Mouse (Mus musculus): Measurements from ENCODE around the gene Tmem185a. TPM values are rescaled to one million over a fixed set of nuclear protein-coding genes. Genes with fewer than 3 reads are reported as not detected.
"Not testable (repeated sequence)": the region's sequence is repeated elsewhere in the genome, so short reads cannot be mapped to it uniquely, and the experiment has no call there.

Gene Tmem185a
- total RNA-seq (2021), result 10 to 100 TPM; 52.1 to 52.9 TPM
- long read RNA-seq, experiment 1, transcript Tmem185a-202 (7 exons, 1,307 nt), result major isoform, 44 of 59 reads
- long read RNA-seq, experiment 1, partial matches to known transcripts, result 2 of 59 reads
- long read RNA-seq, experiment 1, other reads (novel, unspliced or antisense), result 13 of 59 reads
- long read RNA-seq, experiment 2, transcript Tmem185a-202 (7 exons, 1,307 nt), result major isoform, 33 of 42 reads
- long read RNA-seq, experiment 2, partial matches to known transcripts, result 1 of 42 reads
- long read RNA-seq, experiment 2, other reads (novel, unspliced or antisense), result 7 of 42 reads

- Histone ChIP-seq H3K4me3 (peak within 1 kb of the TSS; percentile 62), H3K27ac (peak within 1 kb of the TSS; percentile 85)
- intact Hi-C loops (cut with DNase I), result loop anchor here (10.0 kb wide), 3 partner anchors 92 to 1488 kb away; partner anchors contain the start of genes 1110012L19Rik, Mtmr1 and Prrg3
- TF ChIP-seq CTCF (IDR thresholded peaks at IDR 0.05), result no peak; the same call in 1 of the 2 replicates
- DNase-seq (ENCODE audit: extremely low spot score in 1 of 2, low spot score in 2 of 2), result peak; percentile 82
Measured at GRCm38 (mm10) chrX:70476792-70477776, at the start of gene Tmem185a. Gene Tmem185a (minus strand): TSS chrX:70477180.

- intact Hi-C loops (cut with DNase I); DNase-seq (ENCODE audit: extremely low spot score in 1 of 2, low spot score in 2 of 2); H3K4me3 ChIP-seq; H3K27ac ChIP-seq: not testable (repeated sequence)
Measured at GRCm38 (mm10) chrX:70514413-70514812, 37.4 kb upstream of the Tmem185a start.

- H3K27ac ChIP-seq; intact Hi-C loops (cut with DNase I); DNase-seq (ENCODE audit: extremely low spot score in 1 of 2, low spot score in 2 of 2); H3K4me3 ChIP-seq: not testable (repeated sequence)
Measured at GRCm38 (mm10) chrX:70487328-70487727, 10.3 kb upstream of the Tmem185a start.

- no peak for TF ChIP-seq CTCF (IDR thresholded peaks at IDR 0.05)
- Histone ChIP-seq H3K27ac (no peak overlapping the region), H3K4me3 (no peak overlapping the region)
- no peak for DNase-seq (ENCODE audit: extremely low spot score in 1 of 2, low spot score in 2 of 2)
- intact Hi-C loops (cut with DNase I), result no loop called here
Measured at GRCm38 (mm10) chrX:70482154-70482553, 5.2 kb upstream of the Tmem185a start.

GRCm38 (mm10) chrX:70478701-70479100 is 1.7 kb upstream of the Tmem185a start:
- intact Hi-C loops (cut with DNase I), result loop anchor here (10.0 kb wide), 3 partner anchors 94 to 1486 kb away; partner anchors contain the start of genes 1110012L19Rik, Mtmr1 and Prrg3
- DNase-seq (ENCODE audit: extremely low spot score in 1 of 2, low spot score in 2 of 2), result no peak
- TF ChIP-seq CTCF (IDR thresholded peaks at IDR 0.05), result no peak
- H3K4me3 ChIP-seq, result no peak overlapping the region
- no peak overlapping the region for H3K27ac ChIP-seq

GRCm38 (mm10) chrX:70475215-70475765 is 1.7 kb downstream of the Tmem185a start:
- DNase-seq (ENCODE audit: extremely low spot score in 1 of 2, low spot score in 2 of 2), result no peak
- Histone ChIP-seq H3K4me3 (peak overlapping the region; percentile 62), H3K27ac (no peak overlapping the region)
- no peak for TF ChIP-seq CTCF (IDR thresholded peaks at IDR 0.05)
- intact Hi-C loops (cut with DNase I), result loop anchor here (10.0 kb wide), 3 partner anchors 90 to 1490 kb away; partner anchors contain the start of genes 1110012L19Rik, Mtmr1 and Prrg3

- no peak overlapping the region for H3K27ac ChIP-seq
- intact Hi-C loops (cut with DNase I), result no loop called here
Measured at GRCm38 (mm10) chrX:70466897-70467296, 10.1 kb downstream of the Tmem185a start.

GRCm38 (mm10) chrX:70465489-70465888 is 11.5 kb downstream of the Tmem185a start:
- no peak for DNase-seq (ENCODE audit: extremely low spot score in 1 of 2, low spot score in 2 of 2)
- TF ChIP-seq CTCF (IDR thresholded peaks at IDR 0.05), result no peak
- H3K27ac ChIP-seq, result no peak overlapping the region
- intact Hi-C loops (cut with DNase I), result no loop called here
- H3K4me3 ChIP-seq, result no peak overlapping the region

More at GRCm38 (mm10) chrX:70466897-70467296, 10.1 kb downstream of the Tmem185a start:
- no peak overlapping the region for H3K4me3 ChIP-seq
- TF ChIP-seq CTCF (IDR thresholded peaks at IDR 0.05), result no peak
- no peak for DNase-seq (ENCODE audit: extremely low spot score in 1 of 2, low spot score in 2 of 2)

- H3K4me3 ChIP-seq, result no peak overlapping the region
- no peak overlapping the region for H3K27ac ChIP-seq
- no peak for TF ChIP-seq CTCF (IDR thresholded peaks at IDR 0.05)
- DNase-seq (ENCODE audit: extremely low spot score in 1 of 2, low spot score in 2 of 2), result no peak
- intact Hi-C loops (cut with DNase I), result no loop called here
Measured at GRCm38 (mm10) chrX:70463621-70464020, 13.4 kb downstream of the Tmem185a start.

GRCm38 (mm10) chrX:70452359-70452758 is 24.6 kb downstream of the Tmem185a start:
- DNase-seq (ENCODE audit: extremely low spot score in 1 of 2, low spot score in 2 of 2); H3K27ac ChIP-seq; H3K4me3 ChIP-seq; intact Hi-C loops (cut with DNase I): not testable (repeated sequence)

GRCm38 (mm10) chrX:70425473-70425872 is 51.5 kb downstream of the Tmem185a start:
- DNase-seq (ENCODE audit: extremely low spot score in 1 of 2, low spot score in 2 of 2); intact Hi-C loops (cut with DNase I); H3K27ac ChIP-seq; H3K4me3 ChIP-seq: not testable (repeated sequence)

Other genes starting within 250 kb of the Tmem185a start
- gene Ids, start 112.1 kb downstream of the Tmem185a start, total RNA-seq (2021), result 100 to 1,000 TPM; 343 to 358 TPM
- gene 1110012L19Rik, start 91.3 kb downstream of the Tmem185a start, total RNA-seq (2021), result 10 to 100 TPM; 11.5 to 12.7 TPM

Measured in left cerebral cortex, adult 2 months (tissue).